ENCODE assay signal across 24 mouse cellular contexts in the genomic region with DNA sequence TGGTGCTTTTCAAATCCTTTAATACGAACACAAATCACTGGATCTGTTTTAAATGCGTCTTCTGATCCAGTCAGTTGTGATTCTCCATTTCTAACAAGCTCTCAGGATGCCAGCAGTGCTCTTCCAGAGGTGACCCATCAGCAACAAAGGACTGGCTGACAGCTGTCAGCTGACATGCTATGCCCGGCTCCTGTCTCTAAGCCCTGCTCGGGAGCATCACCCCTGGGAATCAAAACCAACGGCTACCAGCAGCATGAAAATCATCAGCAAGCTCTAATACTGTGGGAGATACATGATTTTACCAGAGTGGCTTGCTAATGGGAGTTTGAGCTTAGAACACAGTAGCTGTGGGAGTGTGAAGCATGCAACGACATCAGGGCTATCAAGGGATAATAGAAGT.
DNase-seq lines count a peak whose midpoint lies in the region; ATAC-seq and TF ChIP-seq lines count a peak whose summit lies in the region.
"Had no signal": no experiment of that assay in that cellular context is flagged by ENCODE, and none has a peak within 500 bp of the region (broad histone marks: within the 10 kb centered on the region; RNA-seq: fewer than 3 reads in every experiment).

No protein-coding gene starts in this region.

- H3K4me2 ChIP-seq in midbrain, embryonic 12.5 days (replicated peaks) = no peak overlapping the region
- H3K4me2 ChIP-seq in midbrain, postnatal 0 days (ENCODE audit: low read depth, low read length, poor library complexity, severe bottlenecking) = no peak overlapping the region
- peak overlapping the region; percentile 13; the same call in 1 of the 2 replicates for H3K4me2 ChIP-seq in midbrain, embryonic 13.5 days (replicated peaks)
- no peak overlapping the region for H3K4me2 ChIP-seq in neural tube, embryonic 14.5 days (ENCODE audit: low read depth, low read length)
- H3K4me2 ChIP-seq: embryonic facial prominence, embryonic 15.5 days; heart, embryonic 13.5 days; stomach, embryonic 15.5 days had no signal

- no peak overlapping the region for H3K4me3 ChIP-seq in midbrain, embryonic 12.5 days
- H3K4me3 ChIP-seq in midbrain, postnatal 0 days (ENCODE audit: low read depth, low read length) = no peak overlapping the region
- H3K4me3 ChIP-seq in midbrain, embryonic 13.5 days (replicated peaks) = no peak overlapping the region
- H3K4me3 ChIP-seq in neural tube, embryonic 14.5 days (ENCODE audit: low read depth, low read length) = no peak overlapping the region
- H3K4me3 ChIP-seq: embryonic facial prominence, embryonic 15.5 days; heart, embryonic 13.5 days; stomach, embryonic 15.5 days had no signal

- WGBS in midbrain, embryonic 12.5 days = 36% methylated on average over 6 of the region's 6 CpGs
- WGBS in midbrain, postnatal 0 days = 14% methylated on average over 6 of the region's 6 CpGs
- 19% methylated on average over 6 of the region's 6 CpGs for WGBS in midbrain, embryonic 13.5 days
- WGBS in neural tube, embryonic 14.5 days = 30% methylated on average over 6 of the region's 6 CpGs

- H3K9me3 ChIP-seq in midbrain, embryonic 12.5 days = no peaks in the 10 kb centered on the region
- no peaks in the 10 kb centered on the region for H3K9me3 ChIP-seq in midbrain, postnatal 0 days (ENCODE audit: low read length)
- H3K9me3 ChIP-seq in midbrain, embryonic 13.5 days = no peaks in the 10 kb centered on the region
- H3K9me3 ChIP-seq in neural tube, embryonic 14.5 days (ENCODE audit: control insufficient read depth, low read length) = no peaks in the 10 kb centered on the region
- H3K9me3 ChIP-seq: embryonic facial prominence, embryonic 15.5 days; heart, embryonic 13.5 days; stomach, embryonic 15.5 days had no signal

- ATAC-seq in midbrain, embryonic 12.5 days (ENCODE audit: low FRiP score, low read depth) = peak; percentile 80
- ATAC-seq in midbrain, postnatal 0 days (ENCODE audit: low FRiP score) = no peak
- peak; percentile 88 for ATAC-seq in midbrain, embryonic 13.5 days
- peak; percentile 28; the same call in 1 of the 2 replicates for ATAC-seq in neural tube, embryonic 14.5 days (ENCODE audit: low read depth)
- ATAC-seq: inflammation-experienced regulatory T-cells, adult 6 months; lung, postnatal 0 days had no signal

- no peak for TF ChIP-seq CTCF in midbrain, postnatal 0 days (IDR thresholded peaks at IDR 0.05)

- H3K27me3 ChIP-seq in midbrain, embryonic 12.5 days = no peaks in the 10 kb centered on the region
- H3K27me3 ChIP-seq in midbrain, postnatal 0 days (ENCODE audit: insufficient read depth, low read length) = no peaks in the 10 kb centered on the region
- no peaks in the 10 kb centered on the region for H3K27me3 ChIP-seq in midbrain, embryonic 13.5 days
- H3K27me3 ChIP-seq in neural tube, embryonic 14.5 days (ENCODE audit: control insufficient read depth, insufficient read depth, low read length) = no peaks in the 10 kb centered on the region
- H3K27me3 ChIP-seq: embryonic facial prominence, embryonic 15.5 days; heart, embryonic 13.5 days; stomach, embryonic 15.5 days had no signal

- intact Hi-C loops in heart, postnatal 10 days (cut with DNase I) = no loop called here

- peaks cover 7% of the 10 kb centered on the region; the same call in 1 of the 2 replicates for H3K4me1 ChIP-seq in midbrain, embryonic 12.5 days
- H3K4me1 ChIP-seq in midbrain, postnatal 0 days (ENCODE audit: insufficient read depth, low read length) = no peaks in the 10 kb centered on the region
- H3K4me1 ChIP-seq in midbrain, embryonic 13.5 days (replicated peaks) = peaks cover 32% of the 10 kb centered on the region
- no peaks in the 10 kb centered on the region for H3K4me1 ChIP-seq in neural tube, embryonic 14.5 days (ENCODE audit: control insufficient read depth, insufficient read depth, low read length)
- H3K4me1 ChIP-seq: embryonic facial prominence, embryonic 15.5 days; heart, embryonic 13.5 days; stomach, embryonic 15.5 days had no signal

- H3K9ac ChIP-seq in midbrain, embryonic 12.5 days (replicated peaks) = no peak overlapping the region
- no peak overlapping the region for H3K9ac ChIP-seq in midbrain, postnatal 0 days (replicated peaks; ENCODE audit: low read length, poor library complexity, severe bottlenecking)
- H3K9ac ChIP-seq in midbrain, embryonic 13.5 days (replicated peaks) = peak overlapping the region; percentile 39; the same call in 1 of the 2 replicates
- H3K9ac ChIP-seq in neural tube, embryonic 14.5 days (replicated peaks; ENCODE audit: low read depth, low read length) = no peak overlapping the region; the same call in 1 of the 2 replicates
- H3K9ac ChIP-seq: embryonic facial prominence, embryonic 15.5 days; heart, embryonic 13.5 days; stomach, embryonic 15.5 days had no signal

- peak; percentile 41 for DNase-seq in heart, adult 11 months
- no peak for DNase-seq in heart, postnatal 10 days
- DNase-seq in midbrain, postnatal 0 days (ENCODE audit: low spot score) = no peak
- DNase-seq in layer of hippocampus, adult 9-10 months (ENCODE audit: low spot score) = no peak
- no peak for DNase-seq in adrenal gland, postnatal 4 days (ENCODE audit: low spot score in 2 of 2)
- DNase-seq: adrenal gland, adult 2 months; cerebellum, adult 8-10 months; cerebellum, postnatal 36 days; gastrocnemius, postnatal 14 days; heart, adult 18-20 months; kidney, adult 18-20 months; kidney, postnatal 4 days; right cerebral cortex, adult 18-20 months; right cerebral cortex, postnatal 4 days; thymus, postnatal 25 days had no signal

- peak overlapping the region; percentile 71 for H3K27ac ChIP-seq in midbrain, embryonic 12.5 days (replicated peaks)
- no peak overlapping the region for H3K27ac ChIP-seq in midbrain, postnatal 0 days (ENCODE audit: low read depth, low read length)
- H3K27ac ChIP-seq in midbrain, embryonic 13.5 days = peak overlapping the region; percentile 79
- H3K27ac ChIP-seq in neural tube, embryonic 14.5 days (ENCODE audit: low read depth, low read length) = no peak overlapping the region
- H3K27ac ChIP-seq: embryonic facial prominence, embryonic 15.5 days; heart, embryonic 13.5 days; macrophage; stomach, embryonic 15.5 days had no signal

- H3K36me3 ChIP-seq in midbrain, embryonic 12.5 days = no peaks in the 10 kb centered on the region
- H3K36me3 ChIP-seq in midbrain, postnatal 0 days (ENCODE audit: insufficient read depth, low read length) = no peaks in the 10 kb centered on the region
- H3K36me3 ChIP-seq in midbrain, embryonic 13.5 days = no peaks in the 10 kb centered on the region
- no peaks in the 10 kb centered on the region for H3K36me3 ChIP-seq in neural tube, embryonic 14.5 days (ENCODE audit: control insufficient read depth, insufficient read depth, low read length)
- H3K36me3 ChIP-seq: embryonic facial prominence, embryonic 15.5 days; heart, embryonic 13.5 days; stomach, embryonic 15.5 days had no signal

Comparison
In these comparisons a context has a peak if more than half of its experiments do, and no peak if none do; other contexts are left out.
1. H3K27ac ChIP-seq: peak in midbrain, embryonic 12.5 days (single experiment) and midbrain, embryonic 13.5 days (single experiment); none in midbrain, postnatal 0 days (single experiment) and neural tube, embryonic 14.5 days (single experiment).